Mouse (Mus musculus): ENCODE data around the gene Gdf9.

Gene Gdf9

GRCm38 (mm10) chr11:53446183-53446582 is 15.4 kb downstream of the Gdf9 start:
- DNase-seq (ENCODE audit: low read depth): no peak

DNA sequence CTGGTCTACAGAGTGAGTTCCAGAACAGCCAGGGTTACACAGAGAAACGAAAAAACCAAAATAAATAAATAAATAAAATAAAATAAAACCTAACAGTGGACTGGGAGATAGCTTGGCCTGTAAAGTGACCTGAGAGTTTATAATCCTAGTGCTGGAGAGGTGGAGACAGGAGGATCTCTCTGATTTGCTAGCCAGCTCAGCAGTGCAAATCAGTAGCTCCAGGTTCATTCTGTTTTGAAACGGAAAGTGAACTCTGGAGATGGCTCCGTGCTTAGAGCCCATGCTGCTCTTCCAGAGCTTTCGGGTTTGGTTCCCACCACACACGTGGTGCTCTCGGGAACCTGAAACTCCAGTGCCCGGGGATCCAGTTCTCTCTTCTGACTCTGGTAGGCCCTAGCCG is 17.2 kb downstream of the Gdf9 start:
- DNase-seq (ENCODE audit: low read depth): no peak

GRCm38 (mm10) chr11:53448529-53448928 is 17.7 kb downstream of the Gdf9 start:
- DNase-seq (ENCODE audit: low read depth): no peak

GRCm38 (mm10) chr11:53450070-53450705 is 19.4 kb downstream of the Gdf9 start:
- no peak for DNase-seq (ENCODE audit: low read depth)

- DNase-seq (ENCODE audit: low read depth): no peak
These were observed 20.5 kb downstream of the Gdf9 start for GRCm38 (mm10) chr11:53451361-53451760.

- no peak for DNase-seq (ENCODE audit: low read depth)
These were observed 21.6 kb downstream of the Gdf9 start for GRCm38 (mm10) chr11:53452396-53452795.

- no peak for DNase-seq (ENCODE audit: low read depth)
These were observed 22.2 kb downstream of the Gdf9 start for GRCm38 (mm10) chr11:53453031-53453430.

DNA sequence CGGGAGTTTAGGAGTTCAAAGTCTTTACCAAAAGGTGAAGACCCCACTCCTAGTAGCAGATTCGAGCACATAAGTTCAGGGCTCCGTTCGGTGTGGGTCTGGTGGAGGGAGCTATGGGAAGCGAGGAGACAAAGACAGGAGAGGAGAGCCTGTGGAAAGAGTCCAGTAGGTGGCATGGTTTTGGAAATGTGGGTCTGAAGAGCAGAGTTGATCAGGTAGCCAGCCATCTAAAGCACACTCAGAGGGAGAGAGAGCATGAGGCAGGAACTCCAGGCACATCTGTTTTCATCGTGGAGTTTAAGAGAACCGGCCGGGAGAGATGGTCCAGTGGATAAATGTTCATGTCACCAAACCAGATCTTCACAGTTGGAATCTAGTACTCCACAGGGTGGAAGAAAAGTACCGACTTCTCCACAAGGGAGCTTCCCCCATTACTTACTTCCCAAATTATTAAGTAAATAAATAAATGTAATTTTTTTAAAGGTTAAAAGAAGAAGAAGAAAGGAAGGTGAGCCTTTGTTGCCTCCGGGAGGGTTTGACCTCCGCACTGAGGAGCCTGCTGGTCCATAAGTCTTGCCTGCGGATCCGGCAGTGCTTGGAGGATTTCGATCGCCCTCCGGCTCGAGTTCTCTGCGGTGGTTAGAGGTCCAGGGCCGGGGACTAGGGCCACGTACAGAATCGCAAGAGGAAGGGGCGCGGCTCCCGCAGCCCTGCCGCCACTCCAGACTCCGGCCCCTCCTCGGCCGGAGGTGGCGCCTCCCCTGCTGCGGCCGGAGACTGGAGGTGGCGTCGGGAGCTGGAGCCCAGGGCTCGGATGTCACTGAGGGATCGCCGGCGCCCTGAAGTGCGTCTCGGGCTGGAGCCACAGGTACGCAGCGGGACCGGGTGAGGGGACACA is 25.9 kb downstream of the Gdf9 start, which contains the start of the genes Gm10447 and Shroom1:
TSS of gene Gm10447 (minus strand) at position 637 of the 898 bp plus-strand sequence.
TSS of gene Shroom1 (plus strand) at position 732 of the 898 bp plus-strand sequence.
- no peak for DNase-seq (ENCODE audit: low read depth)

DNA sequence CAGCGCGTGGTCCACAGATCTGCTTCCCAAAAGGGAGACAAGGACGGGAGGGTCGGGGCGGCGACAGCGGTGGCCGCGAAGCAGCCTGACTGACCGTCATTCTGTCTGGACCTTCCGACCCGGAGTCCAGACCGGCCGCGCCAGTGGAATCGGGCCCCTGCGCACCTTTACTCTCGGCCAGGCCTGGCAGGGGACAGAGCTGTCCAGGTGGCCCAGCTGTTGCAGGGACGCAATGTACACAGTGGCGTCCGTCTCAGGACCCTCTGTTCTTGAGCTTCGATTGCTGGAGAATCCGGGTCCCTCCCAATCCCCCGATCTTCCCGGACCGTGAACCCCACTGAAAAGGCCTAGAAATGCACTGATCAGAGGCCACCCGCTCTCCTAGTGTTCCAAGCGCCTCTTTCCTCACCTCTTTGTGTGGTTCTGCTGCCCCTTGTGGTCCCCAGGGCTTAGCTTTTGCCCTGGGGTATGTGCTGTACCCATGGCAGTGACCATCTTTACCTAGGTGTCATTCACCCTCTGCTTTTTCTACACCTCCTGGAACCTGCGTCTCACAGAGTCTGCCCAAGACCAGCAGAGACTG is 26.6 kb downstream of the Gdf9 start:
- no peak for DNase-seq (ENCODE audit: low read depth)

GRCm38 (mm10) chr11:53458996-53459395 is 28.2 kb downstream of the Gdf9 start:
- DNase-seq (ENCODE audit: low read depth): no peak

DNA sequence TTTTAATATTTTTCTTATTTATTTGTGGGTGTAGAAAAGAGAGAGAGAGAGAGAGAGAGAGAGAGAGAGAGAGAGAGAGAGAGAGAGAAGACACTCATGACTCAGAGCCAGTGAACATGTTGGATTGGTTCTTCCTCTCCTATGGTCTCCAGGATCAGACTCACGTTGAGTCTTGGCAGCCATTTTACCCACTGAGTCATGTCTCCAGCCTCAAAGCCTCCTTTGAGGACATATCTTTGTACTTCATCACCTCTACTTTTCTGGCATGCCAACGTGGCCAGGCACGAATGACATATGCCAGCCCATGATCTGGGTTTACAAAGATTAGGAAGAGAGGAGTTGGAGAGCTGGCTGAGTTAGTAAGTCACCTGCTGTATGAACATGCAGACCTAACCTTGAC is 29.4 kb downstream of the Gdf9 start:
- no peak for DNase-seq (ENCODE audit: low read depth)

- no peak for DNase-seq (ENCODE audit: low read depth)
These were observed 30.9 kb downstream of the Gdf9 start for GRCm38 (mm10) chr11:53461727-53462126.

GRCm38 (mm10) chr11:53463551-53464424 is 33.0 kb downstream of the Gdf9 start:
- DNase-seq (ENCODE audit: low read depth): no peak

- no peak for DNase-seq (ENCODE audit: low read depth)
These were observed 35.6 kb downstream of the Gdf9 start for GRCm38 (mm10) chr11:53466231-53466971.

DNA sequence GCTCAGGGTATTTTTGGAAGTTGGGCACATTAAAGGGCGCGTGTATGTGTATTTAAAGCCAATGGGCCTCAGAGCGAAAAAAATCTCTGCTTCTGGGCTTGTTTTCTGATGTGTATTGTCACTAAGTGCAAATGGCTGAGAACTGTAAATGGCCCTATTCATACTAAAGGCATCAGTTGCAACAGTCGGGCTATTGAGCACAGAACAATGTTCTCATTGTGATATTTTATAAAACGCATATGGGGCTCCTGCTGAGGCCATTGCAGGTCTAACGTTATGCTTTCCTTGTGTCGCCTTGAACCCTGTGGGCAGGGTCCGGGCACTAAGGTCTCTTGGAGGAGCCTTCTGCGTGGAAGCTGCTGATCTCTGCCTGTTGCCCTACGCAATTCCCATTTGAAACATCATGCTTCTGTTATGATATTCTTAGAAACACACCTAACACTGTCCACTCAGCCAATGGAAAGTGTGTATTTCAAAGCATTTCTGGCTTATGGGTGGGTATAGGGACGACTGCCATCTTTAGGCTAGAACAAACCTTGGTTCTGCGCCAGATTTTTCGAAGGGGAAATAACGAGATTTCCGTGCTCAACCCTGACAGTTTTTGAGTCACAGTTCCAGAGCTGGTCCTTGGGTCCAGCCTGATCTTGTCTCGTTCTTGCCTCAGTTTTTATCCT is 38.6 kb downstream of the Gdf9 start:
- no peak for DNase-seq (ENCODE audit: low read depth)

DNA sequence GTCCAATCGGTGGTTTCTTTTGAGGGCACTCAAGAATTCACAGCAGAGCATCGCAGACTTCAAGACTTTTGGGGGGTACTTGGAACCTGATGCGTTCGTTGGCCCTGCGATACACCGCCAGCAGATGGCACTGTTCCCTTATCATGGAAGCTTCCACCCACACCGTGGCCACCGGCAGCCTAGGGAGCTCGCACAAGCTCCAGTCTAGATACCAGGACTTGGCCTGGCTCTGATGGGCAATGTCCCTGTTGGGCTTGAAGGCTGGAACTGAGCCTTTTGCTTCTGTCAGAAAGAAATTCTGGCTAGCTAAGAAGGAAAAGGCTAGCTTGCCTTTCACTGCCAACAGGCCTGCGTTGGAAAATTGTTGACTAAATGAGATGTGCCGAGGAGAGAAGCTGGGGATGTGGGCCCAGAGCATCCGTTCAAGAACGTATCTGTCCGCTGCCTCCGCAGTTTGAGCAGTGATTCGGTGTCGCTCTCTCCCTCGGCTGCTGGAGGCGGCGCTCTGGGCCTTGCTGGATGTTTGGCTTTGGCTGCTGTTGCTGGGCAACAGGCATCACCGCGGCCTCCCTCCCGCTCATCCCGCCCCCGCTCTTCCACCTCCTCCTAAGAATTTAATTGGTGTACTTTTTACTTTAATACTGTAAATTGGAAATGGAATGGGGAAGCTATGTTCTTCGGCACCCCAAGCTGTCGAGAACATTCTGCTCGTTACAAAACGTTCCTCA is 39.3 kb downstream of the Gdf9 start, which contains the start of gene Gm9837:
TSS of gene Gm9837 (minus strand) at position 512 of the 728 bp plus-strand sequence.
- peak; percentile 88 for DNase-seq (ENCODE audit: low read depth)

DNA sequence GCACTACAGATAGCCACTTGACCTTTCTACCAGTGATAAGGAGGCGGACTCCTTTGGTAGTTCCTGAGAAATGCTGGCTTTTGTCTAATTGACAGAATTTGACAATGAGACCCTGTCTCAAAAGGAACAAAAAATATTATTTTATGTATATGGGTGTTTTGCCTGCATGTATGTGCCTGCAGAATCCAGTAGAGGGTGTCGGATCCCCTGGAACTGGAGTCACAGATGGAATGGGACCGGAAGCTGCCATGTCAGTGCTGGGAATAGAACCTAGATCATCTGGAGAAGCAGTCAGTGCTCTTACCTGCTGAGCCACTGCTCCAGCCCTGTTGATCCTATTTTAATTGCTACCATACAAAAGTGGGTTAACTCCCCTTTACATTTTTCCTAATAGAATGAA is 41.9 kb downstream of the Gdf9 start:
- DNase-seq (ENCODE audit: low read depth): no peak

- no peak for DNase-seq (ENCODE audit: low read depth)
These were observed 44.8 kb downstream of the Gdf9 start for GRCm38 (mm10) chr11:53475620-53476019.

- no peak for DNase-seq (ENCODE audit: low read depth)
These were observed 47.0 kb downstream of the Gdf9 start for GRCm38 (mm10) chr11:53477833-53478232.

All from c-Kit-positive CD71-negative TER-119-negative erythroid progenitor cells, embryonic 14.5 days (primary cell).